Mouse (Mus musculus) ES-E14 (cell line): ENCODE data around the gene Phlda3. TPM values are rescaled to one million over a fixed set of nuclear protein-coding genes. Genes with fewer than 3 reads are reported as not detected.

Experiments
- DNase-seq: peaks from one replicate; pipeline ENCODE4 v3.0.0-alpha.2; 2013; ENCODE audit warnings: low read depth, low spot score
- H3K27ac ChIP-seq: 2 replicates; pipeline ENCODE4 v1.5.1; 2012; ENCODE audit warnings: low read depth, mild to moderate bottlenecking, low read length, moderate library complexity, mixed read lengths; ENCODE audit not compliant: poor library complexity, insufficient read depth, severe bottlenecking
- H3K36me3 ChIP-seq: 2 replicates; pipeline ENCODE4 v1.6.1; 2012; ENCODE audit warnings: mild to moderate bottlenecking, low read length, moderate library complexity, mixed read lengths; ENCODE audit not compliant: control insufficient read depth, poor library complexity, insufficient read depth, severe bottlenecking
- H3K4me1 ChIP-seq, 2 experiments: fragments of 150-350 bp in 1 of 2; sonication (generic) in 1 of 2; 2 replicates each; pipeline ENCODE4 v1.6.1; 2012; ENCODE audit warnings: low read length in 2 of 2, mild to moderate bottlenecking in 1 of 2, mixed read lengths in 1 of 2; ENCODE audit not compliant: control insufficient read depth in 2 of 2, insufficient read depth in 2 of 2, poor library complexity in 1 of 2
- H3K4me3 ChIP-seq, 2 experiments: fragments of 150-350 bp in 1 of 2; sonication (generic) in 1 of 2; 2 replicates each; pipeline ENCODE4 v1.5.1; 2012; ENCODE audit warnings: low read length in 2 of 2, low read depth in 1 of 2, mild to moderate bottlenecking in 1 of 2, mixed read lengths in 1 of 2; ENCODE audit not compliant: insufficient read depth in 1 of 2, poor library complexity in 1 of 2, severe bottlenecking in 1 of 2
- H3K9ac ChIP-seq: 2 replicates; pipeline ENCODE4 v1.6.1; 2012; ENCODE audit warnings: low read depth, mild to moderate bottlenecking, low read length, mixed read lengths; ENCODE audit not compliant: poor library complexity, insufficient read depth, severe bottlenecking
- H3K9me3 ChIP-seq: fragments of 150-350 bp; sonication (generic); 2 replicates; pipeline ENCODE4 v1.6.1; 2012; ENCODE audit warnings: low read depth, mild to moderate bottlenecking, low read length; ENCODE audit not compliant: control insufficient read depth, insufficient read depth
- CHD2 ChIP-seq: IDR thresholded peaks from 2 replicates; pipeline ENCODE4 v1.6.1; 2014; ENCODE audit warnings: mild to moderate bottlenecking, low read depth, low read length, inconsistent platforms
- HCFC1 ChIP-seq: IDR thresholded peaks from 2 replicates; pipeline ENCODE4 v1.6.1; 2012; ENCODE audit warnings: low read length, inconsistent platforms, borderline replicate concordance; ENCODE audit not compliant: insufficient read depth
- MAFK ChIP-seq: IDR thresholded peaks from 2 replicates; pipeline ENCODE4 v1.6.1; 2014; ENCODE audit warnings: mild to moderate bottlenecking, low read depth, low read length, inconsistent platforms; ENCODE audit not compliant: insufficient read depth
- ZC3H11A ChIP-seq: IDR thresholded peaks from 2 replicates; pipeline ENCODE4 v1.6.1; 2012; ENCODE audit warnings: low read depth, mild to moderate bottlenecking, inconsistent platforms, low read length, borderline replicate concordance
- ZNF384 ChIP-seq: IDR thresholded peaks from 2 replicates; pipeline ENCODE4 v1.6.1; 2012; ENCODE audit warnings: low read depth, low read length, inconsistent platforms
- in situ Hi-C, 2 experiments: fragments of 600-800 bp; cut with MboI; formaldehyde crosslinking; loops; one replicate each; pipeline ENCODE4 v1.15.1; 2025; ENCODE audit warnings: low sequenced_read_pairs in 2 of 2, inconsistent platforms in 1 of 2; ENCODE audit not compliant: unreplicated experiment in 2 of 2
- total RNA-seq: library from RNA; depleted of rRNA; stranded (reverse); fragments of 300-350 nt; gene quantifications from 2 replicates; pipeline ENCODE4 v1.2.3, GENCODE M21; 2012; rRNA removed

Gene Phlda3
- 51.1 and 70.7 TPM in 2 replicates for total RNA-seq

GRCm38 (mm10) chr1:135765645-135766591, at the start of gene Phlda3:
Phlda3 (plus strand) TSS chr1:135766119.
- Histone ChIP-seq H3K9ac (peak within 1 kb of the TSS; percentile 93), H3K27ac (peak within 1 kb of the TSS; percentile 50), H3K9me3 (no peaks in the 10 kb centered on the region), H3K4me1 (peaks cover 5 to 15% of the 10 kb centered on the region in 2 experiments; a peak in 3 of 4 replicates), H3K36me3 (peaks cover 18% of the 10 kb centered on the region), H3K4me3 (peak within 1 kb of the TSS; percentile 82 to 98)
- no peak for TF ChIP-seq ZC3H11A
- TF ChIP-seq CHD2: no peak
- no peak for TF ChIP-seq MAFK
- TF ChIP-seq HCFC1: 0 out of 2 replicates have a peak, but pooled peaks have one; percentile 42
- in situ Hi-C loops: no loop called here
- no peak for DNase-seq

DNA sequence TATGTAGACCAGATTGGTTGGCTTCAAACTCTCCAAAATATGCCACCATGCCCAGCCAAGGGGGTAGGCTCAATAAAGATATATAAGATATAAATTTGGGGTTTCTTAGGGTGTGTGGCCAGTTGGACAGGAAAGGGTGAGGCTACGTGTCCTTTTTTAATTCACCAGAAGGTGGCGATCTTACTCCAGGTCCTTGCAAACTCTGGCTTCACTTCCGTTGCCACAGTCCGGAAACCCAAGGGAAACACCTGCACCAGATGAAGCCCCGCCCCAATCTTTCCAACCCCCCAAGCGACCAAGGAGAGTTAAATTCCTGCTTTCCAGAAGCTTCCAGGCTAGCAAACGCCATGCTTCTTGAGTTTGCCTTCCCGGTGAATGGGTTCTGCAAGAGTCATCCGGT, 46.4 kb upstream of the Phlda3 start:
- in situ Hi-C loops: no loop called here
- Histone ChIP-seq H3K9ac (no peak overlapping the region; the same call in 1 of the 2 replicates), H3K4me1 (peaks cover 4 to 10% of the 10 kb centered on the region in 2 experiments), H3K27ac (no peak overlapping the region), H3K4me3 (no peak overlapping the region), H3K36me3 (no peaks in the 10 kb centered on the region), H3K9me3 (no peaks in the 10 kb centered on the region)
- peak; percentile 91 for DNase-seq
- no peak; the same call in 1 of the 2 replicates for TF ChIP-seq HCFC1
- TF ChIP-seq MAFK: no peak
- TF ChIP-seq ZC3H11A: peak; percentile 76; the same call in 1 of the 2 replicates
- no peak for TF ChIP-seq CHD2

- Histone ChIP-seq H3K9me3 (no peaks in the 10 kb centered on the region), H3K9ac (peak within 1 kb of the TSS; percentile 15; the same call in 1 of the 2 replicates)
- in situ Hi-C loops: no loop called here
Observed at GRCm38 (mm10) chr1:135719983-135720382, 45.9 kb upstream of the Phlda3 start, which contains the start of gene Csrp1. Csrp1 (plus strand) TSS chr1:135720061.

DNA sequence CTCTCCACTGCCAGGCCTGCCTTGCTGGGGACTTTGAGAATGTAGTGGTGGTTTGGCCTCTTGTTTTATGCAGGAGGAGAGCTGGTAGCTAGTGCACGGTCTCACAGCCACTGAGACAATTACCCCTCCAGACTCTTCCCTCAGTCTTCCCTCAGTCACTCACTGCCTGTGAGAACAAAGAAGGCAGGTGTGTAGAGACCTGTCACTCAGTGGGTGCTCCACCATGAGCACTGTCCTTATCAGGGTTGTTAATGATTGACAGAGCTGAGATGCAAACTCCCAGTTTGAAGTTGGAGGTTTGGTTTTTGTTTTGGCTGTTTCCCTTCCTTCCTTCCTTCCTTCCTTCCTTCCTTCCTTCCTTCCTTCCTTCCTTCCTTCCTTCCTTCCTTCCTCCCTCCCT, 42.9 kb upstream of the Phlda3 start:
- H3K4me1 ChIP-seq: peaks cover 0 to 4% of the 10 kb centered on the region in 2 experiments; a peak in 2 of 4 replicates
- no peak for DNase-seq
- no peak for TF ChIP-seq ZNF384
- TF ChIP-seq ZC3H11A: no peak
- TF ChIP-seq HCFC1: no peak
- no peak for TF ChIP-seq CHD2
- TF ChIP-seq MAFK: no peak
- in situ Hi-C loops: no loop called here
- no peaks in the 10 kb centered on the region for H3K36me3 ChIP-seq
- H3K4me3 ChIP-seq: no peak overlapping the region
- H3K27ac ChIP-seq: no peak overlapping the region
- no peaks in the 10 kb centered on the region for H3K9me3 ChIP-seq
- H3K9ac ChIP-seq: no peak overlapping the region

More at GRCm38 (mm10) chr1:135719983-135720382, 45.9 kb upstream of the Phlda3 start, which contains the start of gene Csrp1:
- TF ChIP-seq CHD2 (no peak), ZC3H11A (no peak), MAFK (no peak), ZNF384 (no peak), HCFC1 (no peak)
- Histone ChIP-seq H3K4me1 (peaks cover 2 to 8% of the 10 kb centered on the region in 2 experiments; a peak in 3 of 4 replicates), H3K27ac (no peak within 1 kb of the TSS), H3K4me3 (no peak within 1 kb of the TSS), H3K36me3 (no peaks in the 10 kb centered on the region)
- no peak for DNase-seq
